Mouse (Mus musculus) frontal cortex, adult 2 months (tissue): ENCODE measurements around the gene Hist1h2ai. TPM values are rescaled to one million over a fixed set of nuclear protein-coding genes. Genes with fewer than 3 reads are reported as not detected.

Source experiments
- polyA plus RNA-seq: library from polyadenylated mRNA; depleted of rRNA; stranded (reverse); fragments of >200 nt; gene quantifications from 2 replicates; pipeline ENCODE4 v1.2.3, GENCODE M21; 2012; rRNA removed

The Hist1h2ai gene
- polyA plus RNA-seq, 1 experiment = 1.5 TPM

Other genes starting within 250 kb of the Hist1h2ai start
- gene Nkapl, start 247.9 kb upstream of the Hist1h2ai start, polyA plus RNA-seq = 0.42 and 0.59 TPM in 2 replicates
- 3.7 and 4.8 TPM in 2 replicates for gene Zkscan4, start 237.5 kb upstream of the Hist1h2ai start, polyA plus RNA-seq
- gene Gm10065, start 237.0 kb upstream of the Hist1h2ai start, polyA plus RNA-seq = not detected in 2 replicates
- 1.6 and 1.9 TPM in 2 replicates for gene AK157302, start 221.2 kb upstream of the Hist1h2ai start, polyA plus RNA-seq
- 15.3 and 32.5 TPM in 2 replicates for gene Gm11273, start 215.0 kb upstream of the Hist1h2ai start, polyA plus RNA-seq
- 7.9 and 8.6 TPM in 2 replicates for gene Zkscan8, start 185.3 kb upstream of the Hist1h2ai start, polyA plus RNA-seq
- gene Olfr1366, start 173.6 kb upstream of the Hist1h2ai start, polyA plus RNA-seq = not detected in 2 replicates
- gene Olfr1535, start 156.5 kb upstream of the Hist1h2ai start, polyA plus RNA-seq = not detected in 2 replicates
- gene Olfr1364, start 134.7 kb upstream of the Hist1h2ai start, polyA plus RNA-seq = 0.29 TPM in 1 of 2 replicates, not detected in the other
- not detected in 2 replicates for gene Olfr1362, start 102.4 kb upstream of the Hist1h2ai start, polyA plus RNA-seq
- not detected in 2 replicates for gene Olfr11, start 73.9 kb upstream of the Hist1h2ai start, polyA plus RNA-seq
- not detected in 2 replicates for gene Olfr1361, start 53.0 kb upstream of the Hist1h2ai start, polyA plus RNA-seq
- not detected in 2 replicates for gene Olfr1360, start 39.0 kb upstream of the Hist1h2ai start, polyA plus RNA-seq
- not detected in 2 replicates for gene Olfr1359, start 18.3 kb upstream of the Hist1h2ai start, polyA plus RNA-seq
- gene Hist1h2bl, start 279 bp upstream of the Hist1h2ai start, polyA plus RNA-seq = not detected in 2 replicates
- 1.8 TPM in 2 replicates for gene Hist1h3h, start 1.2 kb downstream of the Hist1h2ai start, polyA plus RNA-seq
- 0.52 and 0.80 TPM in 2 replicates for gene Hist1h2bm, start 5.6 kb downstream of the Hist1h2ai start, polyA plus RNA-seq
- 3.3 and 4.1 TPM in 2 replicates for gene Hist1h4j, start 18.6 kb downstream of the Hist1h2ai start, polyA plus RNA-seq
- 12.6 and 16.6 TPM in 2 replicates for gene Hist1h4k, start 34.1 kb downstream of the Hist1h2ai start, polyA plus RNA-seq
- gene Hist1h2ak, start 37.4 kb downstream of the Hist1h2ai start, polyA plus RNA-seq = 1.1 and 1.7 TPM in 2 replicates
- gene Hist1h2bn, start 37.7 kb downstream of the Hist1h2ai start, polyA plus RNA-seq = 0.82 and 1.9 TPM in 2 replicates
- 0.18 and 0.71 TPM in 2 replicates for gene Hist1h1b, start 64.2 kb downstream of the Hist1h2ai start, polyA plus RNA-seq
- 3.1 and 4.5 TPM in 2 replicates for gene Hist1h3i, start 66.9 kb downstream of the Hist1h2ai start, polyA plus RNA-seq
- gene Hist1h2an, start 70.8 kb downstream of the Hist1h2ai start, polyA plus RNA-seq = not detected in 2 replicates
- 0.32 and 0.57 TPM in 2 replicates for gene Hist1h2bp, start 71.0 kb downstream of the Hist1h2ai start, polyA plus RNA-seq
- 1.5 and 1.9 TPM in 2 replicates for gene Hist1h2bq, start 93.8 kb downstream of the Hist1h2ai start, polyA plus RNA-seq
- not detected in 2 replicates for gene Hist1h2ao, start 94.0 kb downstream of the Hist1h2ai start, polyA plus RNA-seq
- gene Hist1h4m, start 95.3 kb downstream of the Hist1h2ai start, polyA plus RNA-seq = not detected in 2 replicates
- 12.0 and 12.7 TPM in 2 replicates for gene Hist1h4n, start 115.8 kb downstream of the Hist1h2ai start, polyA plus RNA-seq
- gene Hist1h2ap, start 117.1 kb downstream of the Hist1h2ai start, polyA plus RNA-seq = 3.5 and 3.9 TPM in 2 replicates
- gene Hist1h2br, start 117.3 kb downstream of the Hist1h2ai start, polyA plus RNA-seq = 0.21 and 0.96 TPM in 2 replicates
- 2.2 and 2.6 TPM in 2 replicates for gene Zfp184, start 228.7 kb downstream of the Hist1h2ai start, polyA plus RNA-seq